Mouse (Mus musculus) forebrain, postnatal 0 days (tissue): ENCODE measurements around the gene Frem1. TPM values are rescaled to one million over a fixed set of nuclear protein-coding genes. Genes with fewer than 3 reads are reported as not detected.

Source experiments
- ATAC-seq: fragments of 200-750 bp; cut with Nextera tagmentation; 2 replicates; pipeline ENCODE4 v1.8.0; 2017; ENCODE audit warnings: mild to moderate bottlenecking, moderate library complexity
- DNase-seq: peaks from one replicate; pipeline ENCODE4 v3.0.0-alpha.2; 2015
- H3K27ac ChIP-seq: fragments of 300-500 bp; sonication (generic); 2 replicates; pipeline ENCODE4 v1.5.1; 2014; ENCODE audit warnings: low read depth, mild to moderate bottlenecking, antibody characterized with exemption, low read length, moderate library complexity, mixed read lengths
- H3K27me3 ChIP-seq: fragments of 300-500 bp; sonication (generic); 2 replicates; pipeline ENCODE4 v1.6.1; 2014; ENCODE audit warnings: mild to moderate bottlenecking, low read length, mixed read lengths; ENCODE audit not compliant: insufficient read depth
- H3K36me3 ChIP-seq: fragments of 300-500 bp; sonication (generic); 2 replicates; pipeline ENCODE4 v1.6.1; 2014; ENCODE audit warnings: mild to moderate bottlenecking, moderate library complexity; ENCODE audit not compliant: insufficient read depth
- H3K4me1 ChIP-seq: fragments of 300-500 bp; sonication (generic); 2 replicates; pipeline ENCODE4 v1.6.1; 2014; ENCODE audit warnings: antibody characterized with exemption; ENCODE audit not compliant: insufficient read depth
- H3K4me2 ChIP-seq: fragments of 300-500 bp; sonication (generic); 2 replicates; pipeline ENCODE4 v1.6.1; 2014; ENCODE audit warnings: low read depth, mild to moderate bottlenecking, moderate library complexity
- H3K4me3 ChIP-seq: fragments of 300-500 bp; sonication (generic); 2 replicates; pipeline ENCODE4 v1.5.1; 2014; ENCODE audit warnings: low read depth, low read length, mixed read lengths
- H3K9ac ChIP-seq: fragments of 300-500 bp; sonication (generic); 2 replicates; pipeline ENCODE4 v1.6.1; 2014; ENCODE audit warnings: mild to moderate bottlenecking
- H3K9me3 ChIP-seq: fragments of 300-500 bp; sonication (generic); 2 replicates; pipeline ENCODE4 v1.6.1; 2016; ENCODE audit warnings: low read length
- CTCF ChIP-seq: sonication (generic); IDR thresholded peaks from 2 replicates; pipeline ENCODE4 v1.5.1; 2016; ENCODE audit warnings: antibody characterized with exemption, control low read depth, low read depth
- WGBS: fragments of 180-500 bp; shearing (Covaris S2); extraction: QIAGEN DNeasy Blood & Tissue Kit; methylation state at CpG from one replicate; pipeline ENCODE4 v1.1.7; 2014; 5-methylcytosine and 5-hydroxymethylcytosine counted together
- polyA plus RNA-seq: library from polyadenylated mRNA; unstranded; fragments of >200 nt; fragmentation: Nextera tagmentation; extraction: Ambion mirVana; gene quantifications from 2 replicates; pipeline ENCODE4 v1.2.1, GENCODE M21; 2015
- total RNA-seq: library from RNA; depleted of rRNA; stranded (reverse); fragments of >200 nt; gene quantifications from 2 replicates; pipeline ENCODE4 v1.2.3, GENCODE M21; 2014

The Frem1 gene
- total and polyA plus RNA-seq, 2 experiments from 2014 or later = 1.2 to 5.3 TPM

- Histone ChIP-seq H3K27ac (no peak overlapping the region), H3K9ac (no peak overlapping the region), H3K4me2 (no peak overlapping the region), H3K36me3 (no peaks in the 10 kb centered on the region), H3K27me3 (no peaks in the 10 kb centered on the region), H3K4me1 (no peaks in the 10 kb centered on the region), H3K4me3 (no peak overlapping the region), H3K9me3 (no peaks in the 10 kb centered on the region)
- no peak for TF ChIP-seq CTCF
- no peak for ATAC-seq
- no peak for DNase-seq
- 91% methylated on average over 2 of the region's 2 CpGs for WGBS
These were observed 9.4 kb upstream of the Frem1 start for GRCm38 (mm10) chr4:83061564-83061963.

- no peak for DNase-seq
- H3K4me1 ChIP-seq = no peaks in the 10 kb centered on the region
- no peak overlapping the region for H3K9ac ChIP-seq
- 42% methylated on average over 2 of the region's 2 CpGs for WGBS
- no peak overlapping the region for H3K27ac ChIP-seq
- ATAC-seq = no peak
- no peak for TF ChIP-seq CTCF
- no peaks in the 10 kb centered on the region for H3K36me3 ChIP-seq
- H3K4me2 ChIP-seq = no peak overlapping the region
- no peaks in the 10 kb centered on the region for H3K9me3 ChIP-seq
- no peak overlapping the region for H3K4me3 ChIP-seq
- H3K27me3 ChIP-seq = no peaks in the 10 kb centered on the region
These were observed 6.5 kb upstream of the Frem1 start for GRCm38 (mm10) chr4:83058617-83059016.

DNA sequence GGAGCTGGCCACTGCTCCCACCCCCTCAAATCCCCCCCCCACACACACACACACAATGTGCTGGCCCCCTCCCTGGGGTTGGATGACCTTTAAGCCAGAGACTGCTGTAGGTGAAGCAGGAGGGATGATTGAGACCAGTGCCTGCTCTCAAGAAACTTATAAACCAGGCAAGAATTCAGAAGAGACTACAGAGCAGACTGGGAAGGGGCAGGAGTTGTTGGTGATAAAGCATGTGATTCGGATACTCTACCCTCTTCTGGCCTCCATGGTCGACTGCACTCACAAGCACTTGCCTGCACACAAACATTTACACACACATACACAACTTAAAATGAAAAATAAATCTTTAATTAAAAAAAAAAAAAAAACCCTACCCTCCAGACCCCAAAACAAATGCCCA, 6.0 kb upstream of the Frem1 start:
- H3K9ac ChIP-seq = no peak overlapping the region
- H3K36me3 ChIP-seq = no peaks in the 10 kb centered on the region
- no peak for DNase-seq
- no peaks in the 10 kb centered on the region for H3K27me3 ChIP-seq
- no peaks in the 10 kb centered on the region for H3K4me1 ChIP-seq
- no peak overlapping the region for H3K4me2 ChIP-seq
- H3K9me3 ChIP-seq = no peaks in the 10 kb centered on the region
- no peak overlapping the region for H3K4me3 ChIP-seq
- H3K27ac ChIP-seq = no peak overlapping the region
- WGBS = 61% methylated on average over 2 of the region's 2 CpGs
- TF ChIP-seq CTCF = no peak
- ATAC-seq = no peak

GRCm38 (mm10) chr4:83056496-83056895, 4.4 kb upstream of the Frem1 start:
- no peak for DNase-seq
- no peaks in the 10 kb centered on the region for H3K36me3 ChIP-seq
- no peak for ATAC-seq
- TF ChIP-seq CTCF = no peak
- H3K27me3 ChIP-seq = no peaks in the 10 kb centered on the region; the same call in 1 of the 2 replicates
- no peak overlapping the region for H3K4me2 ChIP-seq
- H3K9ac ChIP-seq = no peak overlapping the region
- H3K4me3 ChIP-seq = no peak overlapping the region
- H3K27ac ChIP-seq = no peak overlapping the region
- no peaks in the 10 kb centered on the region for H3K9me3 ChIP-seq
- 89% methylated on average over 6 of the region's 6 CpGs for WGBS
- H3K4me1 ChIP-seq = no peaks in the 10 kb centered on the region

DNA sequence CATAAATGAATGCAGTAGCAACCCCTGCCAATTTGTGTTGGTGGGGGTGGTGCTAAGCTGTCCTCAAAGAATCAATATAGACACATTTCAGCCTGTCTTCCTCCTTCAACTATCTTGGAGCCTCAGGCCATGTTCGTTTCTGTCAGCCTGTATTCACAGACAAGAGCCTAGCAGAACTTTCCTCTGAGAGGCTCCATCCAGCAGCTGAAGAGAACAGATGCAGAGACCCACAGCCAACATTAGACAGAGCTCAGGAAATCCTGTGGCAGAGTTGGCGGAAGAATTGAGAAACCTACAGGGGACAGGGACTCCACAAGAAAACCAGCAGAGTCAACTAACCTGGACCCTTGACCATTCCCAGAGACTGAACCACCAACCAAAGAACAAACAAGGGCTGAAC, 3.3 kb upstream of the Frem1 start:
- 75% methylated on average over 2 of the region's 2 CpGs for WGBS
- no peak for TF ChIP-seq CTCF

DNA sequence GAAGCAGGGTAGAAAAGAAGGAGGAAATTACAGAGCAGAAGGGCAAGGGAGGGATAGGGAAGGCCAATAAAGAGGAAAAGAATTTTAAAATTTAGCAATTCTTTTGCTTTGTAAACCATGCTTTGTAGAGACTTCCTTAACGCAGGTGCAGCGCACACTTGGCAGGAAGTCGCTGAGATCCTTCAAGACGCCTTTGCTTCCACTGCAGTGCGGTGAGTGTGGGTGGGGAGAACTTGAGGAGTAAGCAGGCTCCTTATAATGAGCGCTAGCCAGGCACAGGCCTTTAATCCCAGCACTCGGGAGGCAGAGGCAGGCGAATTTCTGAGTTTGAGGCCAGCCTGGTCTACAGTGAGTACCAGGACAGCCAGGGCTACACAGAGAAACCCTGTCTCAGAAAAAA, 1.1 kb upstream of the Frem1 start:
- H3K9ac ChIP-seq = no peak overlapping the region
- H3K4me2 ChIP-seq = no peak overlapping the region
- ATAC-seq = no peak
- DNase-seq = no peak
- no peaks in the 10 kb centered on the region; the same call in 1 of the 2 replicates for H3K27me3 ChIP-seq
- no peak overlapping the region for H3K4me3 ChIP-seq
- no peaks in the 10 kb centered on the region for H3K9me3 ChIP-seq
- H3K36me3 ChIP-seq = no peaks in the 10 kb centered on the region
- H3K4me1 ChIP-seq = no peaks in the 10 kb centered on the region
- no peak overlapping the region for H3K27ac ChIP-seq
- WGBS = 89% methylated on average over 8 of the region's 8 CpGs
- no peak for TF ChIP-seq CTCF

More for the DNA sequence above, 3.3 kb upstream of the Frem1 start:
- Histone ChIP-seq H3K9ac (no peak overlapping the region), H3K27me3 (no peaks in the 10 kb centered on the region; the same call in 1 of the 2 replicates), H3K4me2 (no peak overlapping the region), H3K36me3 (no peaks in the 10 kb centered on the region), H3K27ac (no peak overlapping the region), H3K4me1 (no peaks in the 10 kb centered on the region), H3K9me3 (no peaks in the 10 kb centered on the region), H3K4me3 (no peak overlapping the region)
- no peak for DNase-seq
- ATAC-seq = no peak

DNA sequence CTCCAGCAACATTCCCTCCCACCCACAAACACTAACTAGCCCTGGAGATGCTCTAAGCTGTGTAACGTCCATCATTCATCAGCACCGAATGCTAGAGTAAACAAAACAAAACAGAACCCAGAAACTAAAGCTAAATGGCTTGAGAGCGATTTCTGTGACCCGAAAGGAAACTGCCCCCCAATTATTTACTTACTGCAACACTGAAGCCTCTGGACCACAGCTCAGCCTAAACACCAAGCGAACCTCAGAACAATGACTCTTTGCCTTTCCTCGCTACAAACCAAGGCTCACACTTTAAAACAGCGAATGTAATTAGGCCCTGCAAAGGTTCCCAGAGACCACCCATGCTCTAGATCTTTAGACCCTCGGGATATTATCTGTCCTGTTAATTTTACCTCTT, 963 bp downstream of the Frem1 start:
- H3K27ac ChIP-seq = no peak overlapping the region
- H3K4me2 ChIP-seq = 0 out of 2 replicates have a peak overlapping the region, but pooled peaks have one; percentile 8
- H3K9ac ChIP-seq = no peak overlapping the region
- no peaks in the 10 kb centered on the region for H3K36me3 ChIP-seq
- no peak overlapping the region for H3K4me3 ChIP-seq
- no peaks in the 10 kb centered on the region for H3K4me1 ChIP-seq
- H3K9me3 ChIP-seq = no peaks in the 10 kb centered on the region
- no peaks in the 10 kb centered on the region; the same call in 1 of the 2 replicates for H3K27me3 ChIP-seq
- ATAC-seq (no peak), DNase-seq (no peak)
- no peak for TF ChIP-seq CTCF
- 11% methylated on average over 8 of the region's 8 CpGs for WGBS
